Mouse (Mus musculus): Measurements from ENCODE around the gene Atp6v0d1. TPM values are rescaled to one million over a fixed set of nuclear protein-coding genes. Genes with fewer than 3 reads are reported as not detected.

Atp6v0d1 gene
- polyA plus RNA-seq, 1 experiment from 2014 or later, result 50.2 TPM

- H3K9ac ChIP-seq (replicated peaks), result no peak overlapping the region
- WGBS (ENCODE audit: insufficient replicate concordance), result 90% methylated on average over 3 of the region's 3 CpGs
- no peak for DNase-seq
- H3K27ac ChIP-seq (ENCODE audit: low read depth), result no peak overlapping the region
- peaks cover 44% of the 10 kb centered on the region for H3K36me3 ChIP-seq (replicated peaks; ENCODE audit: insufficient read depth, low read length)
- H3K4me2 ChIP-seq (ENCODE audit: low read depth, low read length), result no peak overlapping the region
- no peaks in the 10 kb centered on the region for H3K27me3 ChIP-seq (ENCODE audit: insufficient read depth, low read length)
- no peak for ATAC-seq
- H3K4me3 ChIP-seq (ENCODE audit: low read depth, low read length), result no peak overlapping the region
- peaks cover 19% of the 10 kb centered on the region for H3K4me1 ChIP-seq (ENCODE audit: insufficient read depth)
- TF ChIP-seq CTCF (IDR thresholded peaks at IDR 0.05; ENCODE audit: low read depth), result no peak
- TF ChIP-seq EP300 (IDR thresholded peaks at IDR 0.05; ENCODE audit: low read depth), result no peak
- no peaks in the 10 kb centered on the region for H3K9me3 ChIP-seq (ENCODE audit: low read length)
Observed at GRCm38 (mm10) chr8:105536546-105536945, 29.3 kb downstream of the Atp6v0d1 start.

- DNase-seq, result peak; percentile 85
- peak; percentile 85 for TF ChIP-seq CTCF (IDR thresholded peaks at IDR 0.05; ENCODE audit: low read depth)
- no peak for TF ChIP-seq EP300 (IDR thresholded peaks at IDR 0.05; ENCODE audit: low read depth)
- Histone ChIP-seq H3K4me1 (ENCODE audit: insufficient read depth) (peaks cover 14% of the 10 kb centered on the region), H3K9ac (replicated peaks) (no peak overlapping the region), H3K36me3 (replicated peaks; ENCODE audit: insufficient read depth, low read length) (peaks cover 46% of the 10 kb centered on the region), H3K9me3 (ENCODE audit: low read length) (no peaks in the 10 kb centered on the region), H3K4me2 (ENCODE audit: low read depth, low read length) (no peak overlapping the region), H3K4me3 (ENCODE audit: low read depth, low read length) (no peak overlapping the region), H3K27me3 (ENCODE audit: insufficient read depth, low read length) (no peaks in the 10 kb centered on the region), H3K27ac (ENCODE audit: low read depth) (peak overlapping the region; percentile 57; the same call in 1 of the 2 replicates)
- ATAC-seq, result peak; percentile 70
- 8% methylated on average over 1 of the region's 1 CpGs for WGBS (ENCODE audit: insufficient replicate concordance)
Observed at GRCm38 (mm10) chr8:105533892-105534329, 31.9 kb downstream of the Atp6v0d1 start.

GRCm38 (mm10) chr8:105533439-105533838 lies 32.4 kb downstream of the Atp6v0d1 start:
- no peak for TF ChIP-seq CTCF (IDR thresholded peaks at IDR 0.05; ENCODE audit: low read depth)
- TF ChIP-seq EP300 (IDR thresholded peaks at IDR 0.05; ENCODE audit: low read depth), result no peak
- peaks cover 43% of the 10 kb centered on the region for H3K36me3 ChIP-seq (replicated peaks; ENCODE audit: insufficient read depth, low read length)
- 15% methylated on average over 2 of the region's 2 CpGs for WGBS (ENCODE audit: insufficient replicate concordance)
- no peaks in the 10 kb centered on the region for H3K9me3 ChIP-seq (ENCODE audit: low read length)
- H3K9ac ChIP-seq (replicated peaks), result 0 out of 2 replicates have a peak overlapping the region, but pooled peaks have one; percentile 16
- peak overlapping the region; percentile 57; the same call in 1 of the 2 replicates for H3K27ac ChIP-seq (ENCODE audit: low read depth)
- H3K27me3 ChIP-seq (ENCODE audit: insufficient read depth, low read length), result no peaks in the 10 kb centered on the region
- no peak for DNase-seq
- H3K4me3 ChIP-seq (ENCODE audit: low read depth, low read length), result no peak overlapping the region
- H3K4me2 ChIP-seq (ENCODE audit: low read depth, low read length), result no peak overlapping the region
- H3K4me1 ChIP-seq (ENCODE audit: insufficient read depth), result peaks cover 14% of the 10 kb centered on the region
- peak; percentile 33; the same call in 1 of the 2 replicates for ATAC-seq

- H3K9me3 ChIP-seq (ENCODE audit: low read length), result no peaks in the 10 kb centered on the region
- ATAC-seq (no peak; the same call in 1 of the 2 replicates), DNase-seq (peak; percentile 76)
- no peak overlapping the region for H3K4me3 ChIP-seq (ENCODE audit: low read depth, low read length)
- H3K4me1 ChIP-seq (ENCODE audit: insufficient read depth), result peaks cover 14% of the 10 kb centered on the region
- no peaks in the 10 kb centered on the region for H3K27me3 ChIP-seq (ENCODE audit: insufficient read depth, low read length)
- H3K27ac ChIP-seq (ENCODE audit: low read depth), result no peak overlapping the region
- TF ChIP-seq EP300 (IDR thresholded peaks at IDR 0.05; ENCODE audit: low read depth), result no peak
- TF ChIP-seq CTCF (IDR thresholded peaks at IDR 0.05; ENCODE audit: low read depth), result peak; percentile 79
- WGBS (ENCODE audit: insufficient replicate concordance), result 43% methylated on average over 2 of the region's 2 CpGs
- H3K4me2 ChIP-seq (ENCODE audit: low read depth, low read length), result no peak overlapping the region
- H3K36me3 ChIP-seq (replicated peaks; ENCODE audit: insufficient read depth, low read length), result peaks cover 32% of the 10 kb centered on the region
- H3K9ac ChIP-seq (replicated peaks), result no peak overlapping the region
Observed at GRCm38 (mm10) chr8:105531774-105532173, 34.1 kb downstream of the Atp6v0d1 start.

GRCm38 (mm10) chr8:105529271-105529670 lies 36.6 kb downstream of the Atp6v0d1 start:
- Histone ChIP-seq H3K36me3 (replicated peaks; ENCODE audit: insufficient read depth, low read length) (peaks cover 40% of the 10 kb centered on the region), H3K9ac (replicated peaks) (no peak overlapping the region)
- DNase-seq, result no peak

GRCm38 (mm10) chr8:105528206-105528605 lies 37.6 kb downstream of the Atp6v0d1 start:
- Histone ChIP-seq H3K4me3 (ENCODE audit: low read depth, low read length) (no peak overlapping the region), H3K27me3 (ENCODE audit: insufficient read depth, low read length) (no peaks in the 10 kb centered on the region), H3K4me1 (ENCODE audit: insufficient read depth) (peaks cover 1% of the 10 kb centered on the region; the same call in 1 of the 2 replicates), H3K4me2 (ENCODE audit: low read depth, low read length) (no peak overlapping the region), H3K36me3 (replicated peaks; ENCODE audit: insufficient read depth, low read length) (peaks cover 44% of the 10 kb centered on the region), H3K9ac (replicated peaks) (no peak overlapping the region), H3K27ac (ENCODE audit: low read depth) (no peak overlapping the region), H3K9me3 (ENCODE audit: low read length) (no peaks in the 10 kb centered on the region)
- no peak for TF ChIP-seq EP300 (IDR thresholded peaks at IDR 0.05; ENCODE audit: low read depth)
- TF ChIP-seq CTCF (IDR thresholded peaks at IDR 0.05; ENCODE audit: low read depth), result no peak
- ATAC-seq (no peak), DNase-seq (no peak)
- 88% methylated on average over 1 of the region's 1 CpGs for WGBS (ENCODE audit: insufficient replicate concordance)

More at GRCm38 (mm10) chr8:105529271-105529670, 36.6 kb downstream of the Atp6v0d1 start:
- Histone ChIP-seq H3K9me3 (ENCODE audit: low read length) (no peaks in the 10 kb centered on the region), H3K27ac (ENCODE audit: low read depth) (no peak overlapping the region), H3K4me1 (ENCODE audit: insufficient read depth) (peaks cover 11% of the 10 kb centered on the region), H3K4me3 (ENCODE audit: low read depth, low read length) (no peak overlapping the region), H3K4me2 (ENCODE audit: low read depth, low read length) (no peak overlapping the region), H3K27me3 (ENCODE audit: insufficient read depth, low read length) (no peaks in the 10 kb centered on the region)
- no peak for ATAC-seq
- no peak for TF ChIP-seq CTCF (IDR thresholded peaks at IDR 0.05; ENCODE audit: low read depth)
- no peak for TF ChIP-seq EP300 (IDR thresholded peaks at IDR 0.05; ENCODE audit: low read depth)
- 90% methylated on average over 3 of the region's 3 CpGs for WGBS (ENCODE audit: insufficient replicate concordance)
